Mouse (Mus musculus) thymus, postnatal 0 days (tissue): Measurements from ENCODE around the gene Zfp599. TPM values are rescaled to one million over a fixed set of nuclear protein-coding genes. Genes with fewer than 3 reads are reported as not detected.

ENCODE experiments used
- DNase-seq: peaks from one replicate; pipeline ENCODE4 v3.0.0-alpha.2; 2015; ENCODE audit warnings: low spot score
- polyA plus RNA-seq: library from polyadenylated mRNA; unstranded; fragments of >200 nt; fragmentation: Nextera tagmentation; extraction: Ambion mirVana; gene quantifications from 2 replicates; pipeline ENCODE4 v1.2.1, GENCODE M21; 2015

Gene Zfp599
- polyA plus RNA-seq, 1 experiment from 2014 or later, result 7.2 TPM

GRCm38 (mm10) chr9:22224536-22225503 lies 34.9 kb downstream of the Zfp599 start:
- DNase-seq, result peak; percentile 71

- no peak for DNase-seq
Measured at GRCm38 (mm10) chr9:22224066-22224465, 35.6 kb downstream of the Zfp599 start.

GRCm38 (mm10) chr9:22217858-22218493 lies 41.7 kb downstream of the Zfp599 start:
- DNase-seq, result no peak

- DNase-seq, result no peak
Measured at GRCm38 (mm10) chr9:22216705-22217104, 43.0 kb downstream of the Zfp599 start.

GRCm38 (mm10) chr9:22214549-22214948 lies 45.1 kb downstream of the Zfp599 start:
- no peak for DNase-seq

- DNase-seq, result no peak
Measured at GRCm38 (mm10) chr9:22213785-22214194, 45.9 kb downstream of the Zfp599 start.

Other genes starting within 250 kb of the Zfp599 start
- gene Elavl3, start 207.9 kb downstream of the Zfp599 start, polyA plus RNA-seq, result 0.04 and 0.16 TPM in 2 replicates
- gene Gm49318, start 188.6 kb downstream of the Zfp599 start, polyA plus RNA-seq, result not detected in 2 replicates
- 8.0 and 9.6 TPM in 2 replicates for gene Zfp653, start 188.5 kb downstream of the Zfp599 start, polyA plus RNA-seq
- 44.7 and 44.8 TPM in 2 replicates for gene Ecsit, start 174.5 kb downstream of the Zfp599 start, polyA plus RNA-seq
- gene Cnn1, start 160.7 kb downstream of the Zfp599 start, polyA plus RNA-seq, result 1.4 and 2.9 TPM in 2 replicates
- 174 and 178 TPM in 2 replicates for gene Elof1, start 142.7 kb downstream of the Zfp599 start, polyA plus RNA-seq
- gene Acp5, start 124.2 kb downstream of the Zfp599 start, polyA plus RNA-seq, result 135 TPM in 2 replicates
- 105 and 111 TPM in 2 replicates for gene Pigyl, start 103.0 kb downstream of the Zfp599 start, polyA plus RNA-seq
- 0.27 and 0.61 TPM in 2 replicates for gene Zfp872, start 71.8 kb downstream of the Zfp599 start, polyA plus RNA-seq
- 17.9 and 19.9 TPM in 2 replicates for gene Zfp809, start 34.2 kb downstream of the Zfp599 start, polyA plus RNA-seq
- 17.0 and 17.7 TPM in 2 replicates for gene Zfp810, start 47.8 kb upstream of the Zfp599 start, polyA plus RNA-seq
- gene Anln, start 129.3 kb upstream of the Zfp599 start, polyA plus RNA-seq, result 20.1 and 20.7 TPM in 2 replicates
- 12.3 and 16.2 TPM in 2 replicates for gene 9530077C05Rik, start 151.6 kb upstream of the Zfp599 start, polyA plus RNA-seq
- gene Gm17545, start 194.4 kb upstream of the Zfp599 start, polyA plus RNA-seq, result not detected in 2 replicates
- 126 and 150 TPM in 2 replicates for gene Rp9, start 209.8 kb upstream of the Zfp599 start, polyA plus RNA-seq
- 14.8 and 16.0 TPM in 2 replicates for gene Bbs9, start 215.8 kb upstream of the Zfp599 start, polyA plus RNA-seq